Mouse (Mus musculus) left cerebral cortex, adult 9 months (tissue): Measurements from ENCODE around the gene Cuedc2.

ENCODE experiments used
- DNase-seq, 2 experiments: peaks; one replicate each; pipeline ENCODE4 v3.0.0; 2022; ENCODE audit warnings: low spot score in 2 of 2

Gene Cuedc2

DNA sequence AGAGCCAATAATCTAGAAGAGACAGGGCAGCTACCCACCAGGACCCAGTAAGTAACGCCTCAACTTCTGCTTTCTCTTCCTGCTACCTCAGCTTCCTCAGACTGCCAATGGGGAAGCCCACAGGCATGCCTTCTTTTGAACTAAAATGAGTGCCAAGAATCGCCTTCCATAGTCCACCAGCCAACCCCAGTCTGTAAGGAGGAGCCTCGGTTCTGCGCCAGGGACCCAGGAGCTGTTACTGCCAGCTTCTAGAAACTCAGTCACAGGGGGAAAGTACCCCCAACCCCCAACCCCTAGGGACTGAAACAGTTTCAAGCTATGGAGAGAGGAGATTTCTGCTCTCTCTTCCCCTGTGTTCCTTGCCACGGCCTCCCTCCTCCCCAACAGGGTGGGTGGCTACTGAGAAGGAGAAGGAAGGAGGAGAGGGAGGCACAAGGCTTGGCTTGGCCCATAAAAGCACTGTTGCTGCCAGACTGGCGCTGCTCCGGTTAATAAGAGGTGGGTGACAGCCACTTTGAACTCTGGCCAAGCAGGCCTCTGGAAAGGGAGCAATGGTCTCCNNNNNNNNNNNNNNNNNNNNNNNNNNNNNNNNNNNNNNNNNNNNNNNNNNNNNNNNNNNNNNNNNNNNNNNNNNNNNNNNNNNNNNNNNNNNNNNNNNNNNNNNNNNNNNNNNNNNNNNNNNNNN, 927 bp upstream of the Cuedc2 start:
- peak in 1 of 2 experiments; percentile 49 for DNase-seq

DNA sequence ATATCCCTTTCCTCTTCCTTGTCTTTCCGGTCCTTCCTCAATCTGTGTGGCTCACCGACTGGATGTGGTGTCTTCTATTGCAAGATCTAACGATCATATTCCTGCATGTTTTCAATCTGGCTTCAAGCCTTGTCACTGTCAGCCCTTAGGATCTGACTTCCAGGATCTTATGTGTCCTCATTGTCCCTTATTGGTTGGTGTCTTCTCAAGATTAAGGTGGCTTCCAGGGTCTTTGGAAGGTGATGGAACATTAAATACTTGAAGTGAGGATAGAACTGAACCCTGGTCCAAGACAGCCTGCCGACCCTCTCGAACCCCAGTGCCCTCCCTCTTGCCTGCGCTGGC, 412 bp upstream of the Cuedc2 start:
- DNase-seq = no peak

DNA sequence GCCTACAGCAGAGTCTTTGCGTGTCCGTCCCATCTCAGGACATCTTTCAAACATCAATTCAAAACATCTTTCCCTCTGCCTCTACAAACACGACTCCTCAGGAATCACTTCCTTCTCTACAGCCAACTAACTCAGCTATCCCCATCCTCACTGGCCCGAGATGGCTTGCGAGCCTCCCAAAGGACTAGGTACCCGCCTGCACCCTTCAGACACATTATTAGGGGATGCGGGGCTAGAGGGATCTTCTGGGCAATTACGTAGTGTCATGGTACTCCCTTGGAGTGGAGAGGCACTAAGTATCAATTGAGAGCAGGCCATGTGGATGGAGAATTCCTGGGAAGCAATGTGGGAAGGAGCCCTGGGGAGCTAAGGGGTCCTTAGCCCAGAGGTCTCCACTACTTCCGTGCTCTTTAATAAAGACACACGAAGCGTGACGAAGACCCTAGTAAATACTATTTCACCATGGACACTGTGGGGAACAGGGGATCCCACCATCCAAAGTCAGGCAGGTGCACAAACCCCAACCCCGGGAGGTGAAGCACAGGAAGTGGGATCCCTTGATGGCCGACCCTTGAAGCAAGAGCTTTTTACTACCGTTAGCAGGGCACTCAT, 677 bp downstream of the Cuedc2 start:
- no peak for DNase-seq

DNA sequence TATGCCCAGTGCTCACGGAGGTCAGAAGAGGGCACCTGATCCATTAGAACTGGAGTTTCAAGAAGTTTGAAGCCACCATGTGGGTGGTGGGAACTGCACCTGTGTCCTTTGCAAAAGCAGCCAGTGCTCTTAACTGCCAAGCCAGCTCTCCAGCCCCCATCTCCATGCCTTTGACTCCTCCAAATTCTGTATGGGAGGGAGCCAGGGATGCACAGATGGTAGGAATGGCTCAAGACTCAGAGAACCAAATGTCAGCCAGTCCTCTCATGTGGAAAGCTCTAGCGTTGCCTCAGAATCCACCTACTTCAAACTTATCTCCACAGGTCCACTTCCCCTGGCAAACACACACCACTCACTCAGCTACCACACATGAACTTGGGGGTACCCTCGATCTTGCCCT, 4.6 kb downstream of the Cuedc2 start:
- DNase-seq = no peak

DNA sequence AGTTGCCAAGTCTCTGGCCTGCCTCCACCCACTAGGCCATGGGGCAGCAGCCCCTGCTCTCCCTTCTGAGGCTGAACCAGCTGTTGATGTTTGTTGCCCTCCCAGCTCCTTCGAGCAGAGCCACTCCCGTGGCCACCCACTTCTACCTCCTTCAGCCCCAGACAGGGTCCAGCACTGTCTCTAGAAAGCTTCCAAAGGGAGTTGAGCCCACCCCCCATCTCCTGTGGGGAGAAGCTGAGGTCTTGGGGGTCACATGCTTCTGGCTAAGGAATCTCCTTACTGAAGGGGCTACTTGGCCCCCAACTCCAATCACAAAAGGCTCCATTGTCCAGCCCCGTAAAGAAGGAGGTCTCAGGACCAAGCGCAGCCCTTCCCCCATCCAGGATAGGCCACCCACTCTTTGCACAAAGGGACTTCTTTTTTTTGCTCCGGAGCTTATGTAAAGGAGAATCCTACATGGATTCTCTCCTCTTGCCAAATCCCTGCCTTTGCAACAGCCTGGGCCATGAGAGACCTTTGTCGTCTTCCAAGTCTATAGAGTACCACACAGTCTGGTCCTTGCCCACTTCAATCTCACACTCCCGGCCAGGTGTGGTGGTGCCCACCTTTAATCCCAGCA, 5.7 kb downstream of the Cuedc2 start:
- DNase-seq = no peak

DNA sequence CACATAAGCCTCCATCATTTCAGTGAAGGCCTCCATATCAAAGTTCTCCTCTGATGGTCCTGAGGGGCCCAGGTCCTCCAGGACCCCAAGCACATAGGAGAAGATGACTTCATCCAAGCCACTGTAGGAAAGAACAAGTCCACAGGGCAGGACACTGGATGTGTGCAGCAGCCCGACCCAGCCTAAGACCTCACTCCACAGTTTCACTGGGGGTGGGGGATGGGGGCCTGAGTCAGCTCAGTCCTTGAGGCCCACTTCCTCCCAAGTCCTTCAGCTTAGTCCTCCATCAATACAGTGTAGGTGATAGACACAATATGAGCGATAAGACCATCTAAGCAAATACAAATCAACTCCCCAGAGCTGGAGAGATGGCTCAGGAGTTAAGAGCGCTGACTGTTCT, 6.6 kb downstream of the Cuedc2 start:
- no peak for DNase-seq

DNA sequence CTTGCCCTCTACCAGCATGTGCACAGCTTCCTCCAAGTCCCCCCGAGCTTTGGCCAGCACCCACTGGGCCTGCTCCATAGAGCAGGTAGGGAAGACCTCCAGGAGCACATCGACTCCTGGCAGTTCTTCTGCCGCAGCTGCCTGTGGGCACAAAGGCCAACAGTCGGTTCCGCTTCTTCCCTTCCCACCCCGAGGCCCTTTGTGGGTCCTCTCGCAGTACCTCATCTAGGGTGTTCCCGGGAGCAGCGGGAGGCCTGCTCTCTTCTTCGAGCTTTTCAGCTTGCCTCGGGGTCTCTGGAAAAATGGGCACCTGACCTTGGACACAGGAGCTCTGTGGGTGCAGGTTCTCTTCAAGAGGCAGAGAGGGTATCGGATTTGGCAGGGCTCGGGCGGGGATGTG, 7.2 kb downstream of the Cuedc2 start:
- DNase-seq = no peak

DNA sequence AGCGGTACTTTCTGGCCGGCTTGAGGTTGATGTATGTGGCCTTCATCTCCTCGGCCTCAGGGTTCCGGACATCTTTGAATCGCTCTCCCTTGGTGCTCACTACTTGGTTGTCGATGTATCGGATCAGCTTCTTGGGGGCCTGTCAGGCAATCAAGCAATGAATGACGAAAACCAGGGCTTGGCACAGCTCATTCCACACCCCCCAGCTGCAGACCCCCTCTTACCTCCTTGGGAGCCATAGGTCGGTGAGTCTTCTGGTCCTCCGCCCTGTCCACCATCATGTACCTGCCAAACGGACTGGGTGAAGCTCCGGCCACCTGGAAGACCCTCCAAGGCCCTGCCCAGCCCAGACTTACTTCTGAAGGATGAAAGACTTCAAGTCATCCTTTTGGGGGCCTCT, 7.8 kb downstream of the Cuedc2 start:
- no peak for DNase-seq

DNA sequence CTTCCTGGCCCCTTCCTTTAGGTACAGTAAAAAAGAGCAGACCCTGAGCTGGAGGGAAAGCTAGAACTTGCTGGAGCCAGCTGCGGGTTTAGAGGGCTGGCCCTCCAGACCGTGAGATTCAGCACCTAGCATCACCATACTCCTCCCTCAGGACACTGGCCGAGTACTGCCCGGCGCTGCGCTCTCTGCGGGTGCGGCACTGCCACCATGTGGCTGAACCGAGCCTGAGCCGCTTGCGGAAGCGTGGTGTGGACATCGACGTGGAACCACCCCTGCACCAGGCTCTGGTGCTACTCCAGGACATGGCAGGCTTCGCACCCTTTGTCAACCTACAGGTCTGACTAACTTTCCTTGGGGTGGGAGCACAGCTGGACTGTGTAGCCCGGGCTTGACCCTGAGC, 8.6 kb downstream of the Cuedc2 start:
- peak in 1 of 2 experiments; percentile 83 for DNase-seq

DNA sequence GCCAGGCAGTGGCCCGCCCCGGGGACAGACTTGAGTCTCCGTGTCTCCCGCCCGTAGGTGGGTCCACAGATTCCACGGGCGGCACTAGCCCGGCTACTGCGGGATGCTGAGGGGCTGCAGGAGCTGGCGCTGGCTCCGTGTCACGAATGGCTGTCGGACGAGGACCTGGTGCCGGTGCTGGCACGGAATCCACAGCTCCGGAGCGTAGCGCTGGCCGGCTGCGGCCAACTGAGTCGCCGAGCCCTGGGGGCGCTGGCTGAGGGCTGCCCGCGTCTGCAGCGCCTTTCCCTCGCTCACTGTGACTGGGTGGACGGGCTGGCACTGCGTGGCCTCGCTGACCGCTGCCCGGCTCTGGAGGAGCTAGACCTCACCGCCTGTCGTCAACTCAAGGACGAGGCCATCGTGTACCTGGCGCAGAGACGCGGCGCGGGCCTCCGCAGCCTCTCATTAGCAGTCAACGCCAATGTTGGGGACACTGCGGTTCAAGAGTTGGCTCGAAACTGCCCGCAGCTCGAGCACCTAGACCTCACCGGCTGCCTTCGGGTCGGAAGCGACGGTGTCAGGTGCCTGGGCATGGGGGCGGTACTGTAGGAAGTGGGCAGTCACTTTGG, 9.4 kb downstream of the Cuedc2 start:
- DNase-seq = no peak

DNA sequence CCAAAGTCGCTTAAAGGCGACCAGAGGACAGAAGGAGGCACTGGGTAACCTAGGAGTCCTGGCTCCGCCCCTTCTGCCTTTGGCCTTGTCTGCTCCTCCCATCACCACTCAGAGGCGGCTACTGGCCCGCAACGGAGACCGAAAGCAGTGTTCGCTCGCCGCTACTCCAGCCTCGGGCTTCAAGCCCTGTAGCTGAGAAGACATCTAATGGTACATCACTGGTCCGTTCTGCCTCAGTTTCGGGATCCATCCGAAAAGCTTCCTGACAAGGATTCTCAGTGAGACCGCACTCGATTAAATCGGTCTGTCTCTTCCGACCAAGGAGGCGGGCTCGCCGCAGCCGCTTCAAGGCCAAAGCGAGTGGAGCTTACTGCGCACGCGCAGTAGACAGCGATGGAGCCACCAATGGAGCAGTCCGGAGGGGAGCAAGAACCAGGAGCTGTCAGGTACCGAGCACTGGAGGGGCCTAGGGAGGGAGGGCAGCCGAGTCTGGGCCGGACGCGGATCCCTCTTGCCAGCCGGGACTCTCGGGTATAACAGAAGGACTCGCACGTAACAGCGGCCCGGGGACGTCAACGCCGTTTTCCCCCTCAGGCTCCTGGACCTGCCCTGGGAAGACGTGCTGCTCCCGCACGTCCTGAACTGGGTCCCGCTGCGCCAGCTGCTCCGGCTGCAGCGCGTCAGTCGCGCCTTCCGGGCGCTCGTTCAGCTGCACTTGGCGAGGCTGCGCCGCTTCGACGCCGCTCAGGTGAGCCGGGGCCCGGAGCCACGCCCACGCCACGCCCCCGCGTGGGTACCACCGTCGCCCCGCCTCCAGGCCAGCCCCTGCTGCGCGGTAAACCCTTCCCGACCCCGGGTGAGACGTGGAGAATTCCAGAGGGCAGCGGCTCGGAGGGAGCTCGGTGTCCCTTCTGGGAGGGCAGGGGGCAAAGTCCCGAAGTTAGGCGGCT, 10.1 kb downstream of the Cuedc2 start, which contains the start of gene Fbxl15:
TSS of gene Fbxl15 (plus strand) at position 104 of the 950 bp plus-strand sequence.
- peak; percentile 92 to 96 for DNase-seq

DNA sequence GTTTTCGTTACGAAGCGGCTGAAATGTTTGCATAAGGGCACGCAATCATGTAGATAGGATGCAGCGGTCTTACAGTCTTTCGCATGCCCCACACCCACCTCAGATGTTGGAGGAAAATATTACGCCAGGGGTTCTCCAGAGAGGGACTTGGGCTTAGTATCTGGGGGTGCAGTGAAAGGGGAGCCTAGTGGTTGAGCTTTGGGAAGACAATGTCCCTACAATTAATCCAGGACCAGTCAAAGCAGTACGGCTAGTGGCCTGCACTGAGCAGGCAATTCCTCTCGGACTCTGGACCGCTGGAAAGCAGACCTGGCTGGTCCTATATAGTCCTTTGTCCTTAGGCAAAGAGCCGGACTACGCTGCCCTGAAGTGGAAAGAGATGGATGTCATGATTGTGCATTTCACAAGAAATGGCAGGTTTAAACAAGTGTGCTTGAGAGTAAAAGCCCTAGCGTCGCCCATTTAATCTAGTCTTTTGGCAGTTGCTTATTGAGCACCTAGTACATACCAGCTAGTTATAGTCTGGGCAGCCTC, 10.9 kb downstream of the Cuedc2 start:
- no peak for DNase-seq

DNA sequence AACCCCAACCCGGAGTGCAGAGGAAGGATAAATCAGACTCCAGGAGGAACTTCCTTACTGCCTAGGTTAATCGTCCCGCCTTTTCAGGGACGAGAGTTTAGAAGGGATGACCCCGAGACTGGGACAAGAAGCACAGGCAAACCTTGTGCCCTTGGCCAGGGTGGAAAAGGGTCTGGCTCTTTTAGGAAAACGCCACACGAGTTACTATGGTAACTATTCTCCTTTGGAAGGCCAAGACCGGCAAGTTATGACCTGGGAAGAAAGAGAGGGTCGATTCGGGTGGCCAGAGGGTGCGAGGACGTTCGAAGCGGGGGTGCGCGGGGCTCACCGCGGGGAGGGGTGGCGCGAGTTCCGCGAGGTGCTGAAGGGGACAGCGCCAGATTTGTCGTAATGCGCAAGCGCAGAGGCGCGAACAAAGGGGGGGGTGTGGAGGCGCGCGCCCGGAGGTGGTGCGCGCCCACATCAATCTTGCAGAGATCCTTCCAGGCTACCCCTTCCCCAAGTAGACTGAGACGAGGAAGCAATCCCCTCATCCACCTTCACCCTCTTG, 11.7 kb downstream of the Cuedc2 start, which contains the start of gene Psd:
TSS of gene Psd (minus strand) at position 401 of the 550 bp plus-strand sequence.
- DNase-seq = peak in 1 of 2 experiments; percentile 67

DNA sequence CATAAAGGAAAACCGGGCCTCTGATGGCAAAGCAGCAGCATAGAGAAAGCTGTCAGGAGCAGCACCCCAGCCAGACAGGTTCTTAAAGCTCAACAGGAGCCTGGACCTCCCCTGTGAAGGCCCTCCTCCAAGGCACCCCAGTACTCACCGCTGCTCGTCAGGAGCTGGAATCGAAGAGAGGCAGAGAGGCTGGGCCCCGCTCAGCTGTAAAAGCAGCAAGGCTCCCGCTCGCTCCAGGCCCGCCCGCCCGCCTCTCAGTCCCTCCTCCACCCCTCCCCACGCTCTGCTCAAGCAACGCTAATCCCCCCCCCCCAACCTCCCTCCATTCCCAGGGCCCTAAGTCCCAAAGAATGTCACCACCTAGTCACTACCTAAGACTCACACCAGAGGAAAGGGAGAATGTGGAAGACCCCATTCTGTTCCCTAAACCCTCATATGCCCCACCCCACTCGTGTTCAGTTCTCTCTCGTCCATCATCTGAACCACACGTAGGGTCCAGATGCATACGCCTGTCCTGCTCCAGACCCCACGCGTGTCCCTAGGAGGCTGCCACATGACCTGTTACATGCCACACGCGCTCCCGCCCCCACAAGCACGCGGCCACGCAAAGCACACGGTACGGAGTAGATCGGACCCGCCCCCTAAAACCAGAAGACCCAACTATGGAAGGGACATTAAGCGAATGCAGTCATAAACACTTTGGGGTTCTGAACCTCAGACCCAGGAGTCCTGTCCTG, 12.3 kb downstream of the Cuedc2 start:
- DNase-seq = peak in 1 of 2 experiments; percentile 56

DNA sequence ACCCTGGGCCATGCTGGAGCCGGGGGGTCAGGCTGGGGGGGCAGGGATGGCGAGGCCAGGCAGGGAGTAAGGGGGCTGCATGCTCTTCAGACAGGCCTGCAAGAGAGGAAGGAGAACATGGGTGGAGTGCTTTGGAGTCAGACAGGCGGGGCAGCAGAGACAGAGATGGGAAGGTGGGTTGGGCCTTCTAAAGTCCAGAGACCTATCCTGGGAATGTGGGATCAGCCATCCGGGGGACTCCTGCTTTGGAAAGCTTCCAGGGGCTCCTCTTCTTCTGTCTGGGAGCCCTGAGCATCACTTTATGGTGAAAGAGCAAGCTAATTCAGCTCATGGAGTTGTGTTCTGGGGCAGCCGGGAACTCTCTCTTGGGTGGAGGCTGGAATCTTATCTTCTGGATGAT, 13.6 kb downstream of the Cuedc2 start:
- DNase-seq = no peak

DNA sequence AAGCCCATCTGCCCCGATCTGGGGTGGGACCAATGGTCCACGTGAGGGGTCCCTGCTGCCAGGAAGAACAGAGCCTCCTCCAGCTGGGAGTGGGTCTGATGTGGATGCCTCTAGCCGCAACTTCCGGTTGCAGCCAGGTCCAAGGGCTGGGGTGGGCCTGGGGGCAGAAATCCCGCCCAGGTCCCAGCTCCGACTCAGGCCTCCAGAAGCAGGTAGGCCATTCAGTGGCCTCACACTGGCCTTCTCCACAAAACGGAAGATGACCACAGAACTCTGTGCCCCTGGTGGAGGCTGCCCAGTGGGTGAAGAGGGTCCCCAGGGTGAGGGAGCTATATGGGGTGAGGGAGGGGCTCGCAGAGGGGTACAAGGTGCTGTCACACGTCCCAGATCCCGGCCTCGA, 14.1 kb downstream of the Cuedc2 start:
- no peak for DNase-seq

DNA sequence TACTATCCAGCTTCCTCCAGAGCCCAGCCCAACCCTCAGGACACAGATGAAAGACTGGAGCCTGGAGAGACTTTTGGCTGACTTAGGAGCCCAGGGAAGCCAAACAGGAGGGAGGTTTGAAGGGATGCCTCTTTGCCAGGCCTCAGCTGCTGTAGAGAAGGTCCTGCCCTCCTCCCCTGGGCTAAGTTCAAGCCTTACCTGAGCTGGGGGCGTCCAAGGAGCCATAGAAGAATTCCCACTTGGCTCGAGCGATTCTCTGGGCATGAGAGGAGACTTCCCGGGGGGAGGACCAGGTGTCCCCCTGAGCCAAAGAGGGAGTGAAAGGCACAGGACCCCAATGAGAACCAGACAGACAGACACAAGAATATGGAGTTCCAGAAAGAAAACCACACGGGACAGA, 14.8 kb downstream of the Cuedc2 start:
- no peak for DNase-seq

DNA sequence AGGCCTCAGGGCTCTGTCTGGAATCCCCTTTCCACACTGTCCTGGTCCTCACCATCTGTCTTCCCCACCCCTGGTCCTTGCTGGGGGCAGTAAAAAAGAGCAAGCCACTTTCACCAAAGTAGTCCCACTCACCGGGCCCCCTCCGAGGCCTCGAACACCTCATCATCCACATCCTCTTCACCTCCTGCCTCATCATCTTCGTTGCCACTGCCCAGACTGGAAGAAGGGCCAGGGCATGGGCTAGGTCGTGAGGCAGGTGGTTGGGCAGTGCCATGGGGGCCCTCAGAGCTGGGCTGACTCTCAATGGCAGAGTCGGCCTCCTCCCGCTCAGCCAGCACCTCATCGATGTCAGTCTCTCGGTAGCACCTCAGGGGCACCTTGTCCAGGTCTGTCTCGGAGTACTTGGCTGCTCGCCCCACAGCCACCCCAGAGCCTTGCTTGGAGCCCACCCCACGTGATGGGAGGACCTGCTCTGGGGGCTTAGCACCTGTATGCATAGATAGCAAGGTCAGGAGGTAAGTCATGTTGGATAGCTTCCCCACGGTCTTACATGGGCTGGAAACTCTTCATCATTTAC, 15.4 kb downstream of the Cuedc2 start:
- no peak for DNase-seq

DNA sequence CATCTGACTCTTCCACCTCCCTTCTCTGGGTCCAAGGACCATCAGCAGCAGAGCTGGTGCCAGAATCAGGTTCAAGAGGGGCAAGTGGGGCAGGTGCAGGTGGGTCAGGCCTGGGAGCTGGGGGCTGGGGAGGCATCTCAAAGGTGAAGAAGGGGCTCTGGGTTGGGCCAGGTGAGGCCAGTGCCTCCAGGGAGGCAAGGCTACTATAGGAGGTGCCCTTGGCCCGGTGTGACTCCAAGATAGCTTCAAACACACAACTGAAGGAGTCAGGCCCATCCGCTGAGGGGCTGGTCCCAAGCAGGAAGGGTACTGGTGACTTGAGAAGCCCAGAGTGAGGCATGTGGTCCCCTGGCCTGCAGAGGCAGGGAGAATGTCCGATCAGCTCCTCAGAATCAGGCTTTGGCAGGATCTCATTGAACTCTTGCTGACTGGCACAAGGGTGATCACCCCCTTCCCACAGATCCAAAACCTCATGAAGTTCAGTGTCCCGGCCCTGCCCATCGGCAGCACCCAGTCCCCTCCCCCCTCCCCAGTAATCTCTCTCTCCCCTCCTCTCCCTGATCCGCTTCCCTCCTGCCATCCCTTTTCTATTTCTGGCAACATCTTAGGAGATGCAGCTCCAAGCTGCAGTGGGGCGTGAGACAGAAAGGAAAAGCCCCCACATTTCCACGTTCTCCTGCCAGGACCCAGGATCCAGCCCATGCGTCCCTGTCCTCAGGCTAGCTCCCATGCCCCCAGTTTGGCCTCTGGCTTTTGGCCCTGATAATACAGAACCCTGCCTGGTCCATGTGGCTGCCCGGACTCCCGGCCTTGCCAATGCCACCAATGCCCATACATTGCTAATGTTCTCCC, 16.1 kb downstream of the Cuedc2 start:
- DNase-seq = no peak
